Mouse (Mus musculus): ENCODE results near the gene Pakap. TPM values are rescaled to one million over a fixed set of nuclear protein-coding genes. Genes with fewer than 3 reads are reported as not detected.

Gene Pakap
- polyA plus RNA-seq, 1 experiment from 2014 or later: 25.4 TPM

GRCm38 (mm10) chr4:57576095-57576494 is 8.1 kb downstream of the Pakap start:
- no peak overlapping the region for H3K27ac ChIP-seq (replicated peaks; ENCODE audit: low read depth, low read length)
- H3K27me3 ChIP-seq (replicated peaks; ENCODE audit: control insufficient read depth, insufficient read depth, low read length): no peaks in the 10 kb centered on the region
- no peaks in the 10 kb centered on the region for H3K4me1 ChIP-seq (ENCODE audit: control insufficient read depth, insufficient read depth, low read length)
- H3K36me3 ChIP-seq (ENCODE audit: control insufficient read depth, insufficient read depth, low read length): no peaks in the 10 kb centered on the region
- H3K4me3 ChIP-seq (ENCODE audit: low read depth, low read length): no peak overlapping the region
- H3K4me2 ChIP-seq (ENCODE audit: low read depth, low read length): no peak overlapping the region
- ATAC-seq (ENCODE audit: low read depth) (no peak), DNase-seq (ENCODE audit: low spot score) (no peak)
- WGBS: 73% methylated on average over 11 of the region's 11 CpGs
- H3K9ac ChIP-seq (ENCODE audit: low read depth, low read length): no peak overlapping the region
- no peaks in the 10 kb centered on the region for H3K9me3 ChIP-seq (ENCODE audit: control insufficient read depth, low read length)

- H3K4me1 ChIP-seq (ENCODE audit: control insufficient read depth, insufficient read depth, low read length): no peaks in the 10 kb centered on the region
- DNase-seq (ENCODE audit: low spot score): peak; percentile 50
- no peaks in the 10 kb centered on the region for H3K9me3 ChIP-seq (ENCODE audit: control insufficient read depth, low read length)
- no peak overlapping the region for H3K9ac ChIP-seq (ENCODE audit: low read depth, low read length)
- no peaks in the 10 kb centered on the region for H3K27me3 ChIP-seq (replicated peaks; ENCODE audit: control insufficient read depth, insufficient read depth, low read length)
- H3K36me3 ChIP-seq (ENCODE audit: control insufficient read depth, insufficient read depth, low read length): no peaks in the 10 kb centered on the region
- 69% methylated on average over 10 of the region's 10 CpGs for WGBS
- H3K27ac ChIP-seq (replicated peaks; ENCODE audit: low read depth, low read length): no peak overlapping the region
- no peak for ATAC-seq (ENCODE audit: low read depth)
- H3K4me2 ChIP-seq (ENCODE audit: low read depth, low read length): no peak overlapping the region
- H3K4me3 ChIP-seq (ENCODE audit: low read depth, low read length): no peak overlapping the region
Observed at GRCm38 (mm10) chr4:57579683-57580082, 11.7 kb downstream of the Pakap start.

GRCm38 (mm10) chr4:57585281-57585800 is 17.4 kb downstream of the Pakap start:
- Histone ChIP-seq H3K36me3 (ENCODE audit: control insufficient read depth, insufficient read depth, low read length) (no peaks in the 10 kb centered on the region), H3K4me2 (ENCODE audit: low read depth, low read length) (no peak overlapping the region), H3K4me1 (ENCODE audit: control insufficient read depth, insufficient read depth, low read length) (no peaks in the 10 kb centered on the region), H3K9ac (ENCODE audit: low read depth, low read length) (no peak overlapping the region), H3K4me3 (ENCODE audit: low read depth, low read length) (no peak overlapping the region), H3K27me3 (replicated peaks; ENCODE audit: control insufficient read depth, insufficient read depth, low read length) (no peaks in the 10 kb centered on the region), H3K27ac (replicated peaks; ENCODE audit: low read depth, low read length) (no peak overlapping the region), H3K9me3 (ENCODE audit: control insufficient read depth, low read length) (no peaks in the 10 kb centered on the region)
- ATAC-seq (ENCODE audit: low read depth) (no peak), DNase-seq (ENCODE audit: low spot score) (no peak)
- WGBS: 89% methylated on average over 6 of the region's 6 CpGs

GRCm38 (mm10) chr4:57586933-57587658 is 19.1 kb downstream of the Pakap start:
- no peak overlapping the region for H3K9ac ChIP-seq (ENCODE audit: low read depth, low read length)
- no peaks in the 10 kb centered on the region for H3K9me3 ChIP-seq (ENCODE audit: control insufficient read depth, low read length)
- H3K4me2 ChIP-seq (ENCODE audit: low read depth, low read length): no peak overlapping the region
- no peak overlapping the region for H3K27ac ChIP-seq (replicated peaks; ENCODE audit: low read depth, low read length)
- DNase-seq (ENCODE audit: low spot score) (no peak), ATAC-seq (ENCODE audit: low read depth) (no peak)
- no peaks in the 10 kb centered on the region for H3K4me1 ChIP-seq (ENCODE audit: control insufficient read depth, insufficient read depth, low read length)
- 69% methylated on average over 7 of the region's 7 CpGs for WGBS
- H3K36me3 ChIP-seq (ENCODE audit: control insufficient read depth, insufficient read depth, low read length): no peaks in the 10 kb centered on the region
- H3K27me3 ChIP-seq (replicated peaks; ENCODE audit: control insufficient read depth, insufficient read depth, low read length): no peaks in the 10 kb centered on the region
- H3K4me3 ChIP-seq (ENCODE audit: low read depth, low read length): no peak overlapping the region

- H3K9me3 ChIP-seq (ENCODE audit: control insufficient read depth, low read length): no peaks in the 10 kb centered on the region
- 88% methylated on average over 1 of the region's 1 CpGs for WGBS
- no peaks in the 10 kb centered on the region for H3K4me1 ChIP-seq (ENCODE audit: control insufficient read depth, insufficient read depth, low read length)
- DNase-seq (ENCODE audit: low spot score) (no peak), ATAC-seq (ENCODE audit: low read depth) (no peak)
- H3K36me3 ChIP-seq (ENCODE audit: control insufficient read depth, insufficient read depth, low read length): no peaks in the 10 kb centered on the region
- H3K4me2 ChIP-seq (ENCODE audit: low read depth, low read length): no peak overlapping the region
- H3K27me3 ChIP-seq (replicated peaks; ENCODE audit: control insufficient read depth, insufficient read depth, low read length): no peaks in the 10 kb centered on the region
- H3K4me3 ChIP-seq (ENCODE audit: low read depth, low read length): no peak overlapping the region
- no peak overlapping the region for H3K9ac ChIP-seq (ENCODE audit: low read depth, low read length)
- H3K27ac ChIP-seq (replicated peaks; ENCODE audit: low read depth, low read length): no peak overlapping the region
Observed at GRCm38 (mm10) chr4:57588356-57588755, 20.4 kb downstream of the Pakap start.

GRCm38 (mm10) chr4:57592751-57593150 is 24.8 kb downstream of the Pakap start:
- H3K27me3 ChIP-seq (replicated peaks; ENCODE audit: control insufficient read depth, insufficient read depth, low read length): no peaks in the 10 kb centered on the region
- H3K9me3 ChIP-seq (ENCODE audit: control insufficient read depth, low read length): no peaks in the 10 kb centered on the region
- no peaks in the 10 kb centered on the region for H3K36me3 ChIP-seq (ENCODE audit: control insufficient read depth, insufficient read depth, low read length)
- no peak overlapping the region for H3K4me3 ChIP-seq (ENCODE audit: low read depth, low read length)
- no peak for ATAC-seq (ENCODE audit: low read depth)
- no peak overlapping the region for H3K4me2 ChIP-seq (ENCODE audit: low read depth, low read length)
- no peak for DNase-seq (ENCODE audit: low spot score)
- H3K9ac ChIP-seq (ENCODE audit: low read depth, low read length): no peak overlapping the region
- WGBS: 86% methylated on average over 4 of the region's 4 CpGs
- H3K27ac ChIP-seq (replicated peaks; ENCODE audit: low read depth, low read length): no peak overlapping the region
- 0 out of 2 replicates have a peak, but pooled peaks cover 4% of the 10 kb centered on the region for H3K4me1 ChIP-seq (ENCODE audit: control insufficient read depth, insufficient read depth, low read length)

GRCm38 (mm10) chr4:57599946-57600345 is 32.0 kb downstream of the Pakap start:
- Histone ChIP-seq H3K27ac (replicated peaks; ENCODE audit: low read depth, low read length) (no peak overlapping the region), H3K9me3 (ENCODE audit: control insufficient read depth, low read length) (no peaks in the 10 kb centered on the region), H3K4me1 (ENCODE audit: control insufficient read depth, insufficient read depth, low read length) (peaks cover 15% of the 10 kb centered on the region), H3K4me3 (ENCODE audit: low read depth, low read length) (no peak overlapping the region), H3K4me2 (ENCODE audit: low read depth, low read length) (no peak overlapping the region), H3K27me3 (replicated peaks; ENCODE audit: control insufficient read depth, insufficient read depth, low read length) (no peaks in the 10 kb centered on the region), H3K9ac (ENCODE audit: low read depth, low read length) (no peak overlapping the region), H3K36me3 (ENCODE audit: control insufficient read depth, insufficient read depth, low read length) (no peaks in the 10 kb centered on the region)
- no peak for ATAC-seq (ENCODE audit: low read depth)
- 94% methylated on average over 6 of the region's 6 CpGs for WGBS
- no peak for DNase-seq (ENCODE audit: low spot score)

GRCm38 (mm10) chr4:57600685-57601457 is 32.9 kb downstream of the Pakap start:
- WGBS: 72% methylated on average over 11 of the region's 11 CpGs
- ATAC-seq (ENCODE audit: low read depth) (no peak), DNase-seq (ENCODE audit: low spot score) (peak; percentile 43)
- Histone ChIP-seq H3K4me2 (ENCODE audit: low read depth, low read length) (no peak overlapping the region), H3K4me1 (ENCODE audit: control insufficient read depth, insufficient read depth, low read length) (peaks cover 15% of the 10 kb centered on the region), H3K36me3 (ENCODE audit: control insufficient read depth, insufficient read depth, low read length) (no peaks in the 10 kb centered on the region), H3K27ac (replicated peaks; ENCODE audit: low read depth, low read length) (no peak overlapping the region), H3K27me3 (replicated peaks; ENCODE audit: control insufficient read depth, insufficient read depth, low read length) (no peaks in the 10 kb centered on the region), H3K9me3 (ENCODE audit: control insufficient read depth, low read length) (no peaks in the 10 kb centered on the region), H3K9ac (ENCODE audit: low read depth, low read length) (no peak overlapping the region), H3K4me3 (ENCODE audit: low read depth, low read length) (no peak overlapping the region)
